Mouse (Mus musculus): ENCODE measurements around the gene Asf1a. TPM values are rescaled to one million over a fixed set of nuclear protein-coding genes. Genes with fewer than 3 reads are reported as not detected.

Asf1a gene
- polyA plus RNA-seq (2015; fragmentation: Nextera tagmentation; extraction: Ambion mirVana) = 83.2 and 84.7 TPM in 2 replicates

DNA sequence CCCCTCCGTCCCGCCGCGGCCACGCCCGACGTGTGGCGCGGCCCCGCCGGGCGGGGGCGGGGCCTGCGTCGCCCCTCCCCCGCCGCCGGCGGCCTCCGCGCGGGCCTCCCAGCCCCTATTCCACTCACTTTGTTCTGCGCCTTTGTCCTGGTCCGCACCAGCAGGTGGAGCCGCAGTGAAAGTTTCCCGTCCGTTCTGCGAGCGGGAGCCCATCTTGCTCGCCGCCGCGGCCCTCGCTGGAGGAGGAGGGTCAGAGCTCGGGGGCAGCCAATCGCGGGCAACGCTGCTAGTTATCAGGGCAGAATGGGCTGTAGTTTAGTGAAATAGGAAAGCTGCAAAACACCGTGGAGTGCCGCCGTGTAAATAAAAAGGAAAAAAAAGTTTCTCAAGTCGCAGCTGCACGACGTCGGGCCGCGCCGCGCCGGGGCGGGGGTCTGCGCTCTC lies at the start of gene Asf1a:
Gene Asf1a, plus strand, starts transcription at position 81 of the 444 bp plus-strand sequence.
- Histone ChIP-seq H3K4me1 (peaks cover 13% of the 10 kb centered on the region), H3K4me3 (replicated peaks) (peak within 1 kb of the TSS; percentile 88), H3K4me2 (replicated peaks) (peak within 1 kb of the TSS; percentile 69), H3K9me3 (replicated peaks) (no peaks in the 10 kb centered on the region), H3K9ac (peak within 1 kb of the TSS; percentile 90), H3K36me3 (no peaks in the 10 kb centered on the region), H3K27me3 (no peaks in the 10 kb centered on the region), H3K27ac (replicated peaks) (peak within 1 kb of the TSS; percentile 99)
- peak; percentile 97 for ATAC-seq (ENCODE audit: insufficient number of reproducible peaks, low FRiP score, low TSS enrichment, low read depth)
- WGBS = under 1% methylated on average over 52 of the region's 52 CpGs

DNA sequence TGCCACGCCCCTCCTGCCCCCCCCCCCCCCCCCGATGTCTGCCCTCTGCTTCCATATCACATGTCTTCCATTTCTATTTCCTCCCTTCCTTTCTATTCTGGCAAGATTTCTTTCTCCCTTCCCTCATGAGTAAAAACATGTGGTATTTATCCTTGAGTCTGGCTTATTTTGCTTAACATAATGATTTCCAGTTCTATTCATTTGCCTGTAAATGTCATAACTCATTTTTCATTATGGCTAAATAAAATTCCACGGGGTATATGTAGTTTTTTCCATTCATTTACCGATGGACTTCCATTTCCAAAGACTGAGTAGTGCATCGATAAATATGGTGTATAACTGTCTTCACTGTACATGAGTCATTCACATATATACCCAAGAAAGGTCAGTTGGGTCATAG lies 34.6 kb upstream of the Asf1a start:
- no peaks in the 10 kb centered on the region for H3K36me3 ChIP-seq
- no peak overlapping the region for H3K4me3 ChIP-seq (replicated peaks)
- H3K9me3 ChIP-seq (replicated peaks) = no peaks in the 10 kb centered on the region
- WGBS = 30% methylated on average over 5 of the region's 5 CpGs
- no peak overlapping the region for H3K4me2 ChIP-seq (replicated peaks)
- no peaks in the 10 kb centered on the region for H3K27me3 ChIP-seq
- H3K27ac ChIP-seq (replicated peaks) = no peak overlapping the region
- H3K4me1 ChIP-seq = no peaks in the 10 kb centered on the region
- peak; percentile 19; the same call in 1 of the 2 replicates for ATAC-seq (ENCODE audit: insufficient number of reproducible peaks, low FRiP score, low TSS enrichment, low read depth)
- no peak overlapping the region for H3K9ac ChIP-seq

- ATAC-seq (ENCODE audit: insufficient number of reproducible peaks, low FRiP score, low TSS enrichment, low read depth) = no peak
- no peak overlapping the region for H3K4me3 ChIP-seq (replicated peaks)
- WGBS = 79% methylated on average over 2 of the region's 2 CpGs
- no peaks in the 10 kb centered on the region for H3K36me3 ChIP-seq
- no peaks in the 10 kb centered on the region for H3K9me3 ChIP-seq (replicated peaks)
- no peaks in the 10 kb centered on the region for H3K27me3 ChIP-seq
- no peak overlapping the region for H3K4me2 ChIP-seq (replicated peaks)
- no peak overlapping the region for H3K9ac ChIP-seq
- no peaks in the 10 kb centered on the region for H3K4me1 ChIP-seq
- no peak overlapping the region for H3K27ac ChIP-seq (replicated peaks)
These were observed 31.0 kb upstream of the Asf1a start for GRCm38 (mm10) chr10:53565538-53565937.

- H3K4me2 ChIP-seq (replicated peaks) = no peak overlapping the region
- H3K4me3 ChIP-seq (replicated peaks) = no peak overlapping the region
- H3K4me1 ChIP-seq = no peaks in the 10 kb centered on the region
- H3K9me3 ChIP-seq (replicated peaks) = no peaks in the 10 kb centered on the region
- no peak for ATAC-seq (ENCODE audit: insufficient number of reproducible peaks, low FRiP score, low TSS enrichment, low read depth)
- H3K27ac ChIP-seq (replicated peaks) = no peak overlapping the region
- H3K9ac ChIP-seq = no peak overlapping the region
- no peaks in the 10 kb centered on the region for H3K36me3 ChIP-seq
- H3K27me3 ChIP-seq = no peaks in the 10 kb centered on the region
These were observed 28.0 kb upstream of the Asf1a start for GRCm38 (mm10) chr10:53568531-53568930.

GRCm38 (mm10) chr10:53580137-53580536 lies 16.4 kb upstream of the Asf1a start:
- H3K4me3 ChIP-seq (replicated peaks) = peak overlapping the region; percentile 37
- WGBS = 39% methylated on average over 7 of the region's 7 CpGs
- no peaks in the 10 kb centered on the region for H3K36me3 ChIP-seq
- H3K4me2 ChIP-seq (replicated peaks) = peak overlapping the region; percentile 65
- H3K27ac ChIP-seq (replicated peaks) = no peak overlapping the region
- no peaks in the 10 kb centered on the region for H3K9me3 ChIP-seq (replicated peaks)
- peak; percentile 76 for ATAC-seq (ENCODE audit: insufficient number of reproducible peaks, low FRiP score, low TSS enrichment, low read depth)
- no peak overlapping the region for H3K9ac ChIP-seq
- no peaks in the 10 kb centered on the region for H3K4me1 ChIP-seq
- no peaks in the 10 kb centered on the region for H3K27me3 ChIP-seq

- peak; percentile 81 for ATAC-seq (ENCODE audit: insufficient number of reproducible peaks, low FRiP score, low TSS enrichment, low read depth)
- no peaks in the 10 kb centered on the region for H3K36me3 ChIP-seq
- H3K4me2 ChIP-seq (replicated peaks) = peak overlapping the region; percentile 65
- H3K9me3 ChIP-seq (replicated peaks) = no peaks in the 10 kb centered on the region
- no peaks in the 10 kb centered on the region for H3K4me1 ChIP-seq
- H3K27me3 ChIP-seq = no peaks in the 10 kb centered on the region
- no peak overlapping the region for H3K9ac ChIP-seq
- peak overlapping the region; percentile 37 for H3K4me3 ChIP-seq (replicated peaks)
- 13% methylated on average over 14 of the region's 14 CpGs for WGBS
- H3K27ac ChIP-seq (replicated peaks) = no peak overlapping the region
These were observed 15.9 kb upstream of the Asf1a start for GRCm38 (mm10) chr10:53580621-53581081.

DNA sequence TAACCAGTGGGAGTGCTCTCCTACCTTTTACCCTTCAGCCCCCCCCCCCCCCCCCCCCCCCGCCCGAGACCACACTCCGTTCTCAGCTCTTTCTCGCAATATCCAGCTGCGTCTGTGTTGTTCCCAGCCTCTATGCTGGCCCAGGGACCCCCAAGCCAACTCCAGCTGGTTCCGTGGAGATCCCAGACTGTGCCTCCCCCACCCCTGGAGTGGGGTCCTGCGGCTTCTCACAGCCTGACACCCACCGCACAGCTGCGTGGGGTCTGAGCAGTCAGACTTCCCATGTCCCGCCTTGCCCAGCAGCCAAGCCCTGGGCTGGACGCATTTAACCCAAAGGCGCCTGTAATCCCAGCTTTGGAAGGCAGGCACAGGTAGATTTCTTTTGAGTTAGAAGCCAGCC lies 15.5 kb upstream of the Asf1a start:
- 27% methylated on average over 7 of the region's 12 CpGs for WGBS
- H3K27ac ChIP-seq (replicated peaks) = no peak overlapping the region
- no peaks in the 10 kb centered on the region for H3K9me3 ChIP-seq (replicated peaks)
- no peaks in the 10 kb centered on the region for H3K4me1 ChIP-seq
- no peak overlapping the region for H3K9ac ChIP-seq
- peak overlapping the region; percentile 65 for H3K4me2 ChIP-seq (replicated peaks)
- peak overlapping the region; percentile 37 for H3K4me3 ChIP-seq (replicated peaks)
- 0 out of 2 replicates have a peak, but pooled peaks have one; percentile 49 for ATAC-seq (ENCODE audit: insufficient number of reproducible peaks, low FRiP score, low TSS enrichment, low read depth)
- no peaks in the 10 kb centered on the region for H3K36me3 ChIP-seq
- H3K27me3 ChIP-seq = no peaks in the 10 kb centered on the region

DNA sequence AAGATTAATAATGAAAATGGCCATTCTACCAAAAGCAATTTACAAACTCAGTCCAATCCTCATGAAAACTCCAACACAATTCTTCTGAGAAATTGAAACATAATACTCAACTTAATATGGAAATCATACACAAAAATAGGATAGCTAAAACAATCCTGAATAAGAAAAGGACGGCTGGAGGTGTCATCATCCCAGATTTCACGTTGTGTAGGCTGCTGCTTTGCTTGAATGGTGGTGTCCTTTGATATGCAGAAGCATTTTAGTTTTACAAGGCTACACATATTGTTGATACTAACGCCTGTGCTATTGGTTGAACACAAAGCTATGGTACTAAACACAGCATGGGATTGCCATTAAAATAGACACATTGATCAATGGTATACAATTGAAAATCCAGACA lies 10.8 kb upstream of the Asf1a start:
- no peak overlapping the region for H3K4me2 ChIP-seq (replicated peaks)
- H3K9me3 ChIP-seq (replicated peaks) = no peaks in the 10 kb centered on the region
- H3K27me3 ChIP-seq = no peaks in the 10 kb centered on the region
- no peak for ATAC-seq (ENCODE audit: insufficient number of reproducible peaks, low FRiP score, low TSS enrichment, low read depth)
- H3K4me1 ChIP-seq = no peaks in the 10 kb centered on the region
- WGBS = 79% methylated on average over 3 of the region's 3 CpGs
- no peak overlapping the region for H3K27ac ChIP-seq (replicated peaks)
- no peak overlapping the region for H3K4me3 ChIP-seq (replicated peaks)
- H3K9ac ChIP-seq = no peak overlapping the region
- no peaks in the 10 kb centered on the region for H3K36me3 ChIP-seq

DNA sequence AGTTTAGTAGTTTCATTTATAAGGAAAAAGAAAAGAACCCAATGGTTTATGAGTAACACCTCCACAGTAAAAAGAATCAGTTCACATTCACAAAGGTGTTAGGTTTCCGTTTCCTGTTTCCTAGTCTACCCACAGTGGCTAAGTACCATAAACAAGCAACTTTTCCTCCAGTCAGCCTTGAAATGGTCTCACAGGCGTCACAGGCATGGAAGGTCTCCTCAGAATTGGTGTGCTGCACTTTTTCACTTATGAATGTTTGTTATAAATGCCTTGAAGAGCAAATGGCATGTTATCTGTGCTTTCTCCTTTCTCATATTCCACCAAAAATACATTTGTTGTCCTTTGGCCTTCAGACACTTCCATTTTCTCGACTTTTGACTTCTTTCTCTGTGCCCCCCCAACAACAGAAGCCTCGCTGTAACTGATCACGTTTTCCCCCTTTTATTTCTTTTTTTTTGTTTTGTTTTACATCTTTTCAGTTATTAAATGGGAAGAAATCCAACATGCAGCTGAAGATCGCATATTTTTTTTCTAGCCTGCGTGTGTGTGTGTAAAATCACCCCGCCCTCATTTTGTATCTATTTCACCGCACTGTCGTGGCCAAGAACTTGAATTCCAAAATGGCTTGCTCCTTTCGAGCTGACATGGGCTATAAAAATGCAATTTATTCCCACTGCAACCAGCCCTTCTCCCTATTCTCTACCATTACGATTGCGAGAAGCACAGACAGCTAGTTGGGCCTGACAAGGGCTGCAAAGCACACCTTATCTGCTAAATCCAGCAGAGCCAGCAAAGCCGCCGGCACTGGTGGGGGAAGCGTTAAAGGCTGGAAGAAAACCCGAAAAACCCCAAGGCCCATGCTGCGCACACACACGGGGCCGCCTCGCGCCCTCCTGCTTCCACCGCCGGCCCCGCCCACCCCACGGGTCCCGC lies 547 bp upstream of the Asf1a start:
- peak overlapping the region; percentile 88 for H3K4me3 ChIP-seq (replicated peaks)
- H3K4me1 ChIP-seq = peaks cover 13% of the 10 kb centered on the region
- no peaks in the 10 kb centered on the region for H3K36me3 ChIP-seq
- H3K9me3 ChIP-seq (replicated peaks) = no peaks in the 10 kb centered on the region
- H3K9ac ChIP-seq = peak overlapping the region; percentile 70
- H3K27ac ChIP-seq (replicated peaks) = peak overlapping the region; percentile 99
- 3% methylated on average over 27 of the region's 27 CpGs for WGBS
- peak overlapping the region; percentile 69 for H3K4me2 ChIP-seq (replicated peaks)
- ATAC-seq (ENCODE audit: insufficient number of reproducible peaks, low FRiP score, low TSS enrichment, low read depth) = peak; percentile 94
- no peaks in the 10 kb centered on the region for H3K27me3 ChIP-seq

DNA sequence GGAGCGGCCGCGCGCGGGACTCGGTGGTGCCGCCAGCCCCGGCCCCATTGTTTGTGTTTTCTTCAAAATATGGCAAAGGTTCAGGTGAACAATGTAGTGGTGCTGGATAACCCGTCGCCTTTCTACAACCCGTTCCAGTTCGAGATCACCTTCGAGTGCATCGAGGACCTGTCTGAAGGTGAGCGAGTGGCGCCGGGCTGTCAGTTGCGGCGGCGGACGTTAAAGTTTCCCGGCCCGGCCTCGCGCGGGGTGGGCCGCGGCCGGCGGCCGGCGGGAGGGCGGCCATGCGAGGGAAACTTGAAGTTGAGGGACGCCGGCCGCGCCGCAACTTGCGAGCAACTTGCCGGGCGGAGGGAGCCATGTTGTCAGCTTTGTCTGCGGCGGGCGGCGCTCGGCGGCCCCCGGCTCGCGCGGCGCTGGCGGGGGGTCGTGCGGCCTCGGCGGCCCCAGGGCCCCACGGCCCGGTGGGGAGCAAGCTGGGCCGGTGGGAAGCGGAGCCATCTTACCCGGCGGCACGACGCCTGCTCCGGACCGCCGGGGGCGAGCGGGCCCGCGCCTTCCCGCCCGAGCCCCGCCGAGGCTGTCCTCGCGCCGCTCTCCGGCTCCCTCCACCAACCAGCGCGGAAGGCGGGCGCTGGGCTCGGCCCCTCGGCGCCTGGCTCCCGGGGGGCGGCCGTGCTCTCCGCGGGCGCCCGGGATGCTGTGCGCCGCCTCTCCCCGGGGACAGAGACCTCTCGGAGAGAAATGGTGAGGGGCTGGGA lies 744 bp downstream of the Asf1a start:
- no peaks in the 10 kb centered on the region for H3K27me3 ChIP-seq
- ATAC-seq (ENCODE audit: insufficient number of reproducible peaks, low FRiP score, low TSS enrichment, low read depth) = peak; percentile 11; the same call in 1 of the 2 replicates
- under 1% methylated on average over 99 of the region's 99 CpGs for WGBS

GRCm38 (mm10) chr10:53598821-53599220 lies 2.3 kb downstream of the Asf1a start:
- Histone ChIP-seq H3K4me1 (peaks cover 13% of the 10 kb centered on the region), H3K9me3 (replicated peaks) (no peaks in the 10 kb centered on the region), H3K4me3 (replicated peaks) (peak overlapping the region; percentile 19; the same call in 1 of the 2 replicates), H3K27ac (replicated peaks) (no peak overlapping the region), H3K9ac (no peak overlapping the region), H3K4me2 (replicated peaks) (peak overlapping the region; percentile 28), H3K36me3 (peaks cover 3% of the 10 kb centered on the region; the same call in 1 of the 2 replicates), H3K27me3 (no peaks in the 10 kb centered on the region)
- WGBS = 50% methylated on average over 5 of the region's 5 CpGs
- no peak for ATAC-seq (ENCODE audit: insufficient number of reproducible peaks, low FRiP score, low TSS enrichment, low read depth)

More for the DNA sequence above, 744 bp downstream of the Asf1a start:
- Histone ChIP-seq H3K4me1 (peaks cover 13% of the 10 kb centered on the region), H3K9ac (peak overlapping the region; percentile 90), H3K36me3 (no peaks in the 10 kb centered on the region), H3K4me3 (replicated peaks) (peak overlapping the region; percentile 88), H3K9me3 (replicated peaks) (no peaks in the 10 kb centered on the region), H3K4me2 (replicated peaks) (peak overlapping the region; percentile 69), H3K27ac (replicated peaks) (peak overlapping the region; percentile 99)
